Mouse (Mus musculus): Measurements from ENCODE around the gene Plekha7.
A peak's percentile ranks its signal among the peaks of the same experiment; 100 is the strongest.

- 0 out of 2 replicates have a peak, but pooled peaks have one; percentile 5 for TF ChIP-seq CTCF (IDR thresholded peaks at IDR 0.05; ENCODE audit: control insufficient read depth, insufficient read depth, low read length)
- TF ChIP-seq POLR2A (IDR thresholded peaks at IDR 0.05; ENCODE audit: borderline replicate concordance, control insufficient read depth, low read depth, low read length), result no peak
Observed at GRCm38 (mm10) chr7:116246696-116247376, 61.3 kb downstream of the Plekha7 start.

Measured in bone marrow, adult 2 months (tissue).